Mouse (Mus musculus) effector memory CD4-positive, alpha-beta T cell, adult 5 months (primary cell): Measurements from ENCODE around the gene Trappc6b. TPM values are rescaled to one million over a fixed set of nuclear protein-coding genes. Genes with fewer than 3 reads are reported as not detected.

ENCODE experiments used
- polyA plus RNA-seq: library from polyadenylated mRNA; unstranded; fragments of 100-300 nt; shearing (Covaris generic); gene quantifications from one replicate; pipeline ENCODE4 v1.2.1, GENCODE M21; 2017

Gene Trappc6b
- polyA plus RNA-seq = 90.5 TPM

DNA sequence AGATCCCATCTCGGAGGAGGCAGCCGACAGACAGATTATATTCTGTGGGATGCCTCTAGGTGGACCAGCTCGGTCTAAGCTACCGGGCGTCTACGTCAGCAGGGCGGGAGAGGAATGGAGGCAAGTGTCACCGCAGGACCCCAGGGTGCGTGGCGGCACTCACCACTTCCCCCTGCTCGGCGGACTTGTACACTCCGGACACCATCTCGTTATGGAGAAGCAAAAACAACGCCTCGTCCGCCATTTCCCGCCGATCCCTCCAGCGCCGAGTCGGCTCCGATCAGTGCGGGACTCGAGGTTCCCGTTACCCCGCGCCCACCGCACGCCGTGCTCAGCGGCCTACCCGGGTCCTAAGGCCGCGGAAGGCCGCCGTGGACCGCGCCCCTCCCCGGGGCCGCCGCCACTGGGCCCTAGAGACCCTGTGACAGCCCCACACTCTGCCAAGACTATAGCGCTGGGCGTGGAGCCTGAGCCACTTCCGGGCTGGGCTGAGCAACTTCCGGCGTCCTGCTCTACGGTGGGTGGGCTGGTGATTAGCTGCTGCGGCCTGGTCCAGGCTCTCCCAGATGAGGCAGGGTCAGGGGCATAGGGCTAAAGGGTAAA lies at the start of gene Trappc6b:
Gene Trappc6b (minus strand): TSS at position 480 of the 603 bp plus-strand sequence.

DNA sequence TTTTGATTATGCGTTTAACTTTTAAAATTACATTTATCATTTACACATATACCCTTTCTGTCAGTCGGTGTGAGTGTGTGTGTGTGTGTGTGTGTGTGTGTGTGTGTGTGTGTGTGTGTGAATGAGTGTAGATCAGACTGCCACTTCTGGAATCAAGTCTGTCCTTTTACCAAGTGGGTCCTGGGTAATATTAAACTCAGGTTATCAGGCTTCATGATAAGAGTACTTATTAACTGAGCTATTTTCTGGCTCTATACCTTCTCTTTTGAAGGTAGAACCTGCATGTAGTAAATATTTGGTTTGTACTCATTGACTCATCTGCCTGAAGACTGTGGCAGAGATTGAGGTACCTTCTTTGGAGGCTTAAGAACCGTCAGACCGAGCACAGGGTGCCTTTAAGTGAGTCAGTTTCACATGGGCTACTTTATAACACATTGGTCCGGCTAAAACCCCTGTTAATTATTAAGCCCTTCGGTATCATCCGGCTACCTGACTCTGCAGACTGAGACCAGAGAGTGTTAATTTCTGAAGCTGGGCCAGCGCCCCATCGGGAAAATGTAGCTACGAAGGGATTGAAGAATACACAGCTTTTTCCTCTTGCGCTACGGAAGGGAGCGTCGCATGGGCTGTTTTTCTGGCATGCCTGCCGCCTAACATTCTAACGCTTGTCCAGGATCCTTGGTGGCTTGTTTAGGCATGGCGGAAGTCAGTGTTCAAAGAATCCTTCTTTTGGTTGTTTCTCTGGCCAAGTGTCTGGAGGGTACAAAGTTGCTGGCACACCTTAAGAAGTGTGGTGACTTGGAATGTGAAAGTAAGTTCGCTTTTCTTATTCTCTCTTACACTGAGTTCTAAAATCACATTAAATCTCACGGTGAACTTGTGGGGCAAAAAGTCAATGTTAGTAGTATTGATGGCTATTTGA lies 34.1 kb upstream of the Trappc6b start, which contains the start of gene Mia2:
Gene Mia2 (plus strand): TSS at position 696 of the 922 bp plus-strand sequence.

DNA sequence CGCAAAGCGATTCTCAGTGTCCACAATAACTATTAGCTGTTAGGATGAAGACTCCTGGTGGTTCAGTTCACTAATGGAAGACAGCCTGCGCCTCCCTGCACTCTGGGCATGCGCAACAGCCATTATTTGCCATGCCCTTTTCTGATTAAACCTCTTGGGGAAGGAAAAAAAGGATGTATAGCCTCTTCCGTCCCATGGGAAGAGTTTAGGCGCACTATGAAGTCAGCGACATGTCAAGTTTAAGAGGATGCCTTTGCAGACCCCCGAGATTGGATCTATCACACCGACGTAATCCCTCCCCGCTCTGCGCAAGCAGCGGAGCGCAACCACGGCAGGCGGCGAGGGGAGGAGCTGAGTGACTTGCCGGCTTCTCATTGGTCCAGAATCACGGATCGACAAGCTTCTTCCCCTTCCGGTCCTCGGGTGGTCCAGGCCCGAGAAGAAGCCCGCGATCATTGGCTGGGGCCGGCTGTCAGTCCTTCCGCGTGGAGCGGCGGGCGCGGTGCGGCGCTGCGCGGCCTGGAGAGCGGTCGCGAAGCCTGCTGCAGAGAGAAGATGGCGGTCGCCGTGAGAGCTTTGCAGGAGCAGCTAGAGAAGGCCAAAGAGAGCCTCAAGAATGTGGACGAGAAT lies 5.3 kb upstream of the Trappc6b start, which contains the start of gene Pnn:
Gene Pnn (plus strand): TSS at position 437 of the 630 bp plus-strand sequence.

DNA sequence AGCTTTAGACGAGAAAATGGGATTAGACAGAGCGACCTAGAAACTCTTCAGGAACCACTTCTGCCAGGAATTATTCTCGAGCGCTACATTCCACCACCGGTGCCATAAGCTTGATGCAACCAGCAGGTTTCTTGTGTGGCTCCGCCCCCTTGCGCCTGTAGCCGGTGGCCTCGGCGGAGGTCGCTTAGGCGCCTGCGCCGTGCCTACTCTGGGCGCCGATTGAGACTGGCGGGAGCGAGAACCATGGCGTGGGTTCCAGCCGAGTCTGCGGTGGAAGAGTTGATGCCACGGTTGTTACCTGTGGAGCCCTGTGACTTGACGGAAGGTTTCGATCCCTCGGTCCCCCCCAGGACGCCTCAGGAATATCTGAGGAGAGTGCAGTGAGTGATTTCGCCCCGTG lies 48.0 kb downstream of the Trappc6b start, which contains the start of gene Gemin2:
Gene Gemin2 (plus strand): TSS at position 160 of the 400 bp plus-strand sequence.

GRCm38 (mm10) chr12:59011844-59012709 lies 49.2 kb downstream of the Trappc6b start, which contains the start of gene Sec23a:
TSS of gene Sec23a (minus strand) at chr12:59012017.

Other genes with a start within 250 kb of the Trappc6b start
- gene Sec23a, start 49.5 kb downstream of the Trappc6b start, polyA plus RNA-seq = 25.2 TPM
- gene Gemin2, start 48.1 kb downstream of the Trappc6b start, polyA plus RNA-seq = 14.7 TPM
- 84.8 TPM for gene Pnn, start 5.4 kb upstream of the Trappc6b start, polyA plus RNA-seq
- 152 TPM for gene Mia2, start 34.3 kb upstream of the Trappc6b start, polyA plus RNA-seq
- gene Fbxo33, start 158.3 kb upstream of the Trappc6b start, polyA plus RNA-seq = 88.3 TPM